Mouse (Mus musculus): ENCODE measurements around the gene Sesn3.

The Sesn3 gene

DNA sequence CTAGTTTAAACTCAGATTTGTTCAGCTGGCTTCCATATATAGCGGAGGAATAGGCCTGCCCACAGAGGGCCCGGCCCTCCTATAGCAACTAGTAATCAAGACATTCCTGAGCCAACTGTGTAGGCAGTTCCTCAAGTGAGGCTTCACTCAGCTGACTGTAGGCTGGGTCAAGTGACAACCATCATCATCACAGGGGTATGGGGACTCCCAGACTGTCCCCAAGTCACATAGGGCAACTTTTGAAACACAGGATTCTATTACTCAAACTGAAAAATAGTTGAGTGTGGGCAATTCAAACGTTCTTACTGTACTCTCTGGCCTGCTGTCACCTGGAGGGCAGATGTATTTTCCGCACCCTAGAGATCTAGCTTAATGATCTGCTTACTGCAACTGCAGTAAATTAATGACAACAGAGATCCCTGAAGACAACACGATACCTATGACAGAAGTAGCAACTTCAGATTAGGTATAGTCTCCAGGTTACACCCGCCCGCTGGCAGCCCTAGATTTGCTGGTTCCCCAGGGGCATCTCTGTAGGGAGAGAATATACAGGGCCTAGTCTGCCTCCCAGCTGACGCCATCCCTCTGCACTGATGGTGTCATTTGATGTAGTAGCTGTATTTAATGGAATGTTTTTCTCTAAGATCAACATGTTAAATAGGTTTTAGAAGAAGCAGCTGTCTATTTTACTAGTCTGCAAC is 87.4 kb downstream of the Sesn3 start:
- DNase-seq: no peak

DNA sequence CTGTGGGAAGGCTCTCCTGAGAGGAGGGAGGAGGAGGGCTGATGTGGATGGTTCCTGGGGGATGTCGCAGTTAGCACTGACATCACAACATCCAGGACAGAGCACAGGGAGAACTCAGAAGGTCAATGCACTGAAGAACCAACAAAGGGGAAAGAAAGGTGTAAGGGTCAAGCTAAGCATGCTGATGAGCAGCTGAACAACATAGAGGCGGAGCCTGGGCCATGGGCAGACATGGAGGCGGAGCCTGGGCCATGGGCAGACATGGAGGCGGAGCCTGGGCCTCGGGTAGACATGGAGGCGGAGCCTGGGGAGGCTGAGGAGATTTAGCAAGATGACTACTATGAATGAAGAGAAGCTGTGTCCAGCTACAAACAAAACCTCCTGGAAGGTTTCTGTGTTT is 88.7 kb downstream of the Sesn3 start:
- DNase-seq: no peak

GRCm38 (mm10) chr9:14364719-14365118 is 89.9 kb downstream of the Sesn3 start:
- DNase-seq: no peak

DNA sequence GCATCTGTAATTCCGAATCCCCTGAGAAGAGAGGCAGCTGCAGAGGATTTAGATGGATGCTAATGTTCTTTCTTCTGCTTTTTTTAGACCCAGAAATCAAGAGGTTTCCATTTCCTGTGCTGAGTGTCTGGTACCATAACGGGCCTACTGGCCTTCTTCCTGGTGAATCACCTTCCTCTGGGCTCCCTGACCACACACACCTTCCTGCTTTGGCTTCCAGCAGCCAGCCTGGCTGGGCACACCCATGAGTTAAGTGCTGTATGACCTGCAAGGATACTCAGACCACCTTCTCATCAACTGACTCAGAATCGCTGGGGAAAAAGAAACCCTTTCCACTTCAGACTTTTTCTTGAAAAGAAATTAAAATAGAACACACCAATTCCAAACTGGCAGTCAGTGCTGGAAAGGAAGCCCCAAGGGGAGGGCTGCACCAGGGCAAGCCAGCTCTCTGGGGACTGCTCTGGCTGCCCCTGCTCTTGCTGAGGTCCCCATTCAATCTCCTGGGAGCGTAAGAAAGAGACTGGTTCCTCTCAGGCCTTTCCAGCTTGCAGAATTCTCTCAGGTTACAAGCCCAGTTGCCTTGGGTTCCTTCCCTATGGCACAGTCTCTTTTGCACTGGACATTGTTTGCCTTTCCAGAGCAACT is 90.7 kb downstream of the Sesn3 start:
- DNase-seq: no peak

DNA sequence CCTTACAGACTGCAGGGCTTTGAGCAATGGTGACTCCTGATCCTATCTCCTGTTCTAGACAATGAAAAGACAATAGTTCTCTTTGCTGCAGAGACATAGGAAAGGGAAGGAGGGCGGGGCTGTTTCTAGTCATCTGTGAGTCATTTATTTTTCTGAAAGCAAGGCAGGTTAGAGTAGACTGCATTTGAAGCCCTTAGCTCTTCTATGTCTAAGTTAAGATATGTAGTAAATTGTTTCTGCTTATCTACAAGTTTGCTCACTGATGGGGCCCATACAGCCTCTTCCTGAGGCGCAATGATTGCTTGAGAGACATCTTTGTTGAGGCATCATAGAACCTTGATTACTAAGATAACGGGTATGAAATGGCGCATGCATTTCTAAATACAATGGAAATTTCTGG is 93.0 kb downstream of the Sesn3 start:
- no peak for DNase-seq

DNA sequence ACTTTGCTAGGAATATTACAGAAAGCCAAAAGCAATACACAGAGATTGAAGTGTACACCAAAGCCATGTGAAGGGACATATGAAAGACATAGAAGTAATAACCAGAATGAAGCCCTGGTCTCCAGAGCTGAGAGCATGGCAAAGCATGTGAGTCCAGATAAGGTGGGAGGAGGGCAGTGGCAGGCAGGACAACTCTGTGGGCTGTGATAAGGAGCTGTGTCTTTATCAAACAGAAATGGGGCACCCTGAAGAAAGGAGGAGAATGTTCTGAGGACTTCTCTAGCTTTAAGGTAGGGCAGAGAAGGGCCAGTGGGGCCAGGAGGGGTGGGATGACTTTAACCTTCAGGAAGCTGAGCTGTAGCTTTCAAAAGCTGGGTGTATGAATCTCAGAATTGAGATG is 94.4 kb downstream of the Sesn3 start:
- DNase-seq: no peak

DNA sequence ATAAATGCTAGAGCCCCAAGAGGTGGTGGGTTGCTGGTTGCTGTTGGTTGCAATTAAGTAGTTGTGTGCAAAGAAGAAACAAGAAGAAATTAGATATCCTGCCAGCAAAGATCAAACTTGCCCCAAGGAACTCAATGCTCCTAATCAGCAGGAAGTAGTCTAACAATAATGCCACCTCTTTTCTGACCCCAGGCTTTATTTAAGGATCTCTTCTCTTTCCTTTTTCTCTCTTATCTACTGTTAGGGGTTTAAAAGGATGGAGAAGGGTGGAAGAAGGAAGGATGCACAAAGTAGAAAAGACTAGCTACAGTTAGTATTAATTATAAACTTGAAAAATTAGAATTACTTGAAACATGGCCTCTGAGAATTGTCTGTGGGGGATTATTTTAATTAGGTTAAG is 97.6 kb downstream of the Sesn3 start:
- DNase-seq: no peak

GRCm38 (mm10) chr9:14376149-14376548 is 101.3 kb downstream of the Sesn3 start:
- DNase-seq: no peak

GRCm38 (mm10) chr9:14378151-14378550 is 103.3 kb downstream of the Sesn3 start:
- peak; percentile 45 for DNase-seq

DNA sequence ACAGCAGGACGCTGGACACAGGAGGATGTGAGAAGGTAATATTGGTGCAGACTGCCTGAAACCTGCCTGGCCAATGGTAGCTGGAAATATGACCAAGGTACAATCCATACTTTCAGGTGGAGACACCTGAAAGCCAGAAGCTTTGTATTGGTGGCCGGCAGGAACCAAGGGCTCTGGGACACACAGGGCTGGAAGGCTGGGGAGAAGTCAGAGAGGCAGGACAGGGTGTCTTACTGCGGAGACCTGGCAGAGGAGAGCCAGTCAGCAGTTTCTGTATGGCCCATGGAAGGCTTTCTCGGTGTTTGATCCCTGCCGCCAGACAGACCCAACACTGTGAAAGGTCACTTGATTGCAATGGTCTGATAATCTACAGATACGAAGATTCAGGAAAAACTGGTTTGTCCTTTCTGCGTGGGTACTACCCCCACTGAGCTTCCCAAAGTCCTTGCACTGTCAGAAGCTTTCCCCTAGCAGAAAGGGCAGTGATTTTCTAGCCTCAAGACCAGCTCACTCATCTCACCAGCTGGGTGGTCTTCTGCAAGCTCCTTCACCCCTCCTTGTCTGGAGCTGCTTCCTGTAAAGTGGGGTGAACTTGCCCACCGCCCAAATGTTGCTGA is 105.0 kb downstream of the Sesn3 start:
- no peak for DNase-seq

GRCm38 (mm10) chr9:14380386-14381285 is 105.8 kb downstream of the Sesn3 start:
- peak; percentile 86 for DNase-seq

DNA sequence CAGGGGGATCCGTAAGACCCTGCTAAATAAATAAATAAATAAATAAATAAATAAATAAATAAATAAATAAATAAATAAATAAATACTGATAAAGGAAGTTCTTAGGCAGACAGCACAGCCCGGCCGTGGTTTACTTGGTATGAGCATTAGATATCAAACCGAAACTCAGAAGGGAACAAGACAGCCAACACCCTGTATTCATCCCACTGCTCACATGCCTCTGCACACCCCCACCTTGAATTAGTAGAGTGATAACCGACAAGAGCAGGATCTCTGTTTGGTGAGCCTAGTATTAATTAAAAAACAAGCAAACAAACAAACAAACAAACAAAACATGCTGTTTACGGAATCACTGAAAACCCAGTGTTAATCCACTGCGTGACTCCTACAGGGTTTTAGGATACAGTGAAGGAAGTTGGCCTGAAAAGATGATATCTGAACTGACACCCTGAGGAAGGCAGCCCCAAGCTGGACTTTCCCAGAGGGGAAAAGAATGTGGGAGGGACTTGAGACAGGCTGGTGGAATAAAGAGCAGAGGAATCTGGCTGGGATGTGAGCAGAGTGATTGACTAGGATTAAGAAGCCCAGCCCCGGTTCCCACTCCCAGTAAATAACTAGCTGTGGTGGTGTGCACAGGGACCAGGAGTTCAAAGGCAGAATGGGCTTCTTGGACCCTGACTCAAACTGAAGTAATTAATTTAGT is 106.6 kb downstream of the Sesn3 start, which contains the start of gene Endod1:
Gene Endod1, minus strand, starts transcription at position 155 of the 703 bp plus-strand sequence.
- peak; percentile 42 for DNase-seq

- DNase-seq: no peak
These were observed 107.5 kb downstream of the Sesn3 start for GRCm38 (mm10) chr9:14382256-14382791.

All from cerebellum, adult 11 months (tissue).